Mouse (Mus musculus) CH12.LX (cell line): ENCODE measurements around the gene Rptor. TPM values are rescaled to one million over a fixed set of nuclear protein-coding genes. Genes with fewer than 3 reads are reported as not detected.

ENCODE experiments used
- DNase-seq: peaks from one replicate; pipeline ENCODE4 v3.0.0-alpha.2; 2013; ENCODE audit errors: extremely low read depth
- H3K27ac ChIP-seq: 2 replicates; pipeline ENCODE4 v1.5.1; 2012; ENCODE audit warnings: low read depth, mild to moderate bottlenecking, control low read depth, moderate library complexity; ENCODE audit not compliant: insufficient read depth
- H3K27me3 ChIP-seq: replicated peaks from 2 replicates; pipeline ENCODE3; 2012; ENCODE audit warnings: inconsistent platforms
- H3K36me3 ChIP-seq, 2 experiments: replicated peaks in 1 of 2; 2 replicates each; pipeline versions ENCODE3 to v1.6.1; 2012; ENCODE audit warnings: inconsistent platforms in 1 of 2, low read length in 1 of 2, mild to moderate bottlenecking in 1 of 2, mixed read lengths in 1 of 2, moderate library complexity in 1 of 2; ENCODE audit not compliant: control insufficient read depth in 1 of 2, insufficient read depth in 1 of 2
- H3K4me1 ChIP-seq, 2 experiments: 2 replicates each; pipeline ENCODE4 v1.6.1; 2012; ENCODE audit warnings: inconsistent platforms in 1 of 2, moderate library complexity in 1 of 2; ENCODE audit not compliant: insufficient read depth in 2 of 2, control insufficient read depth in 1 of 2
- H3K4me2 ChIP-seq: 2 replicates; pipeline ENCODE4 v1.6.1; 2012; ENCODE audit warnings: low read depth, mild to moderate bottlenecking, control low read depth; ENCODE audit not compliant: poor library complexity, insufficient read depth, severe bottlenecking
- H3K4me3 ChIP-seq, 3 experiments: fragments of 150-350 bp in 1 of 3; sonication (generic) in 1 of 3; replicated peaks in 1 of 3; 2 replicates each; pipeline versions ENCODE3 to v1.5.1; 2011 to 2012; ENCODE audit warnings: low read depth in 2 of 3, low read length in 2 of 3, mild to moderate bottlenecking in 2 of 3, moderate library complexity in 2 of 3, control low read depth in 1 of 3, improper control_type of control experiment in 1 of 3, inconsistent platforms in 1 of 3, mixed read lengths in 1 of 3; ENCODE audit not compliant: poor library complexity in 1 of 3
- H3K79me2 ChIP-seq: replicated peaks from 2 replicates; pipeline ENCODE4 v1.6.1; 2012; ENCODE audit warnings: mild to moderate bottlenecking, moderate library complexity; ENCODE audit not compliant: control insufficient read depth, poor library complexity, insufficient read depth, severe bottlenecking; ENCODE audit errors: extremely low read depth
- H3K9ac ChIP-seq: 2 replicates; pipeline ENCODE4 v1.6.1; 2012; ENCODE audit warnings: low read depth, mild to moderate bottlenecking, control low read depth, moderate library complexity; ENCODE audit not compliant: insufficient read depth
- H3K9me3 ChIP-seq: replicated peaks from 2 replicates; pipeline ENCODE3; 2012; ENCODE audit warnings: low read length, inconsistent platforms, mixed read lengths
- BHLHE40 ChIP-seq: IDR thresholded peaks from 2 replicates; pipeline ENCODE4 v1.6.1; 2011; ENCODE audit warnings: mild to moderate bottlenecking, low read depth, low read length, improper control_type of control experiment
- CHD1 ChIP-seq: IDR thresholded peaks from 2 replicates; pipeline ENCODE4 v1.6.1; 2012; ENCODE audit warnings: low read depth, low read length, improper control_type of control experiment, inconsistent platforms
- CHD2 ChIP-seq: IDR thresholded peaks from 2 replicates; pipeline ENCODE4 v1.6.1; 2011; ENCODE audit warnings: low read length, improper control_type of control experiment
- E2F4 ChIP-seq: IDR thresholded peaks from 2 replicates; pipeline ENCODE4 v1.6.1; 2011; ENCODE audit warnings: low read depth, low read length, improper control_type of control experiment; ENCODE audit not compliant: insufficient replicate concordance
- ETS1 ChIP-seq: conservative IDR thresholded peaks from 2 replicates; pipeline ENCODE4 v1.6.1; 2012; ENCODE audit warnings: low read depth, mild to moderate bottlenecking, inconsistent platforms, low read length, improper control_type of control experiment, moderate library complexity
- HCFC1 ChIP-seq: IDR thresholded peaks from 2 replicates; pipeline ENCODE4 v1.6.1; 2012; ENCODE audit warnings: low read depth, mild to moderate bottlenecking, inconsistent platforms, low read length, improper control_type of control experiment
- JUND ChIP-seq: conservative IDR thresholded peaks from 2 replicates; pipeline ENCODE4 v1.6.1; 2011; ENCODE audit warnings: low read depth, low read length, improper control_type of control experiment
- KAT2A ChIP-seq: IDR thresholded peaks from 2 replicates; pipeline ENCODE4 v1.6.1; 2012; ENCODE audit warnings: low read length, improper control_type of control experiment, inconsistent platforms; ENCODE audit not compliant: insufficient replicate concordance
- MAFK ChIP-seq: IDR thresholded peaks from 2 replicates; pipeline ENCODE4 v1.6.1; 2011; ENCODE audit warnings: low read length, improper control_type of control experiment; ENCODE audit not compliant: insufficient replicate concordance
- MAX ChIP-seq: IDR thresholded peaks from 2 replicates; pipeline ENCODE4 v1.6.1; 2011; ENCODE audit warnings: low read length, improper control_type of control experiment
- MAZ ChIP-seq: IDR thresholded peaks from 2 replicates; pipeline ENCODE4 v1.6.1; 2012; ENCODE audit warnings: low read depth, mild to moderate bottlenecking, inconsistent platforms, low read length, improper control_type of control experiment, moderate library complexity
- MXI1 ChIP-seq: IDR thresholded peaks from 2 replicates; pipeline ENCODE4 v1.6.1; 2011; ENCODE audit warnings: mild to moderate bottlenecking, low read depth, low read length, improper control_type of control experiment
- MYC ChIP-seq: IDR thresholded peaks from 2 replicates; pipeline ENCODE4 v1.6.1; 2011; ENCODE audit warnings: low read depth, mild to moderate bottlenecking, improper control_type of control experiment, low read length
- NELFE ChIP-seq: IDR thresholded peaks from 2 replicates; pipeline ENCODE4 v1.6.1; 2011; ENCODE audit warnings: low read depth, low read length, improper control_type of control experiment
- NRF1 ChIP-seq: IDR thresholded peaks from 2 replicates; pipeline ENCODE4 v1.6.1; 2014; ENCODE audit warnings: low read depth, mild to moderate bottlenecking, inconsistent platforms, low read length, improper control_type of control experiment, moderate library complexity
- PAX5 ChIP-seq: IDR thresholded peaks from 2 replicates; pipeline ENCODE4 v1.6.1; 2012; ENCODE audit warnings: low read length, inconsistent platforms, mixed read lengths
- POLR2A ChIP-seq: IDR thresholded peaks from 2 replicates; pipeline ENCODE4 v1.6.1; 2011; ENCODE audit warnings: low read depth, mild to moderate bottlenecking, improper control_type of control experiment, low read length
- POLR2AphosphoS2 ChIP-seq: IDR thresholded peaks from 2 replicates; pipeline ENCODE4 v1.6.1; 2011; ENCODE audit warnings: low read depth, low read length, improper control_type of control experiment
- SIN3A ChIP-seq: IDR thresholded peaks from 2 replicates; pipeline ENCODE4 v1.6.1; 2012; ENCODE audit warnings: low read length, improper control_type of control experiment, inconsistent platforms
- TBP ChIP-seq: conservative IDR thresholded peaks from 2 replicates; pipeline ENCODE4 v1.6.1; 2011; ENCODE audit warnings: low read depth, low read length, improper control_type of control experiment
- TCF12 ChIP-seq: IDR thresholded peaks from 2 replicates; pipeline ENCODE4 v1.6.1; 2014; ENCODE audit warnings: low read depth, mild to moderate bottlenecking, inconsistent platforms, low read length, improper control_type of control experiment
- UBTF ChIP-seq: IDR thresholded peaks from 2 replicates; pipeline ENCODE4 v1.6.1; 2012; ENCODE audit warnings: low read depth, mild to moderate bottlenecking, inconsistent platforms, low read length, improper control_type of control experiment, moderate library complexity
- ZKSCAN1 ChIP-seq: IDR thresholded peaks from 2 replicates; pipeline ENCODE4 v1.6.1; 2012; ENCODE audit warnings: low read depth, inconsistent platforms, low read length, improper control_type of control experiment, borderline replicate concordance
- ZMIZ1 ChIP-seq: IDR thresholded peaks from 2 replicates; pipeline ENCODE4 v1.6.1; 2012; ENCODE audit warnings: low read depth, mild to moderate bottlenecking, inconsistent platforms, low read length, improper control_type of control experiment
- dilution Hi-C: fragments of 300-500 bp; cut with MboI; formaldehyde crosslinking; loops from 2 replicates; pipeline ENCODE4 v1.14.3; 2020; ENCODE audit warnings: low sequenced_read_pairs; ENCODE audit not compliant: extremely low pct_unique_long_range_greater_than_20kb, extremely low pct_ligation_motif_present
- in situ Hi-C: fragments of 300-500 bp; cut with MboI; formaldehyde crosslinking; loops from 3 replicates; pipeline ENCODE4 v1.14.3; 2019; ENCODE audit warnings: low sequenced_read_pairs, low pct_ligation_motif_present, low pct_unique_long_range_greater_than_20kb, mixed read lengths
- polyA plus RNA-seq: library from polyadenylated mRNA; unstranded; fragments of >175 nt; gene quantifications from 2 replicates; pipeline ENCODE4 v1.2.1, GENCODE M21; 2012; ENCODE audit warnings: low read depth; ENCODE audit not compliant: insufficient read length
- total RNA-seq, 2 experiments: library from RNA; depleted of rRNA; stranded (reverse); fragments of 300-350 nt in 1 of 2; fragments of >200 nt in 1 of 2; gene quantifications; 2 replicates each; pipeline ENCODE4 v1.2.3; 2012 to 2014

Gene Rptor
- total and polyA plus RNA-seq, 3 experiments, result 10.3 to 33.1 (median 26.7) TPM

DNA sequence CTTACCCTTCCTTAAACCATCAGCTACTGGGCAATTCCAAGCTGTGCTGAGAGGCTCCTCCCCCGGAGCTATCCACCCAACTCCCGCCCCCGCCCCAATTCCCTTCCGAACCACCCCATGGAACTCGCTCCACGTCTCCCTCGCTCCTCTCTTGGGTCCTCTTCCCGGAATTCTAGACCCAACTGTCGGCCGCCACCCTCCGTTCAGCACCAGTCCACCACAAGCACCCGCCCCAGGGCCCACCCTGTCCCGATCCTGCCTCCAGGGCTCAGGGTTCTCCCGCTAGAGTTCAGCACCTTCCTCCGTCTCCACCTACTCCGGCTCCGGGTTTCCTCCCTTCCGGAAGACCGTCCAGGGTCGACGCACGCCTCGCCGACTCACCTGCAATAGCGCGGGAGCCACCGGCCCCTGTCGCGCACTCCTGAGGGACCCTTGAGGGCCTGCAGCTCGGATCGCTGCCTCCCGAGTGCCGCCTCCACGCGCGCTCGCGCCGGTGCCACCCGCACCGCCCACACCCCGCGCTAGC, 339.6 kb downstream of the Rptor start:
- Histone ChIP-seq H3K4me3 (peak overlapping the region; percentile 46 to 64 (median 50)), H3K36me3 (no peaks in the 10 kb centered on the region), H3K79me2 (no peaks in the 10 kb centered on the region), H3K9me3 (no peaks in the 10 kb centered on the region), H3K4me1 (peaks cover 5 to 41% of the 10 kb centered on the region in 2 experiments), H3K27me3 (peaks cover 49% of the 10 kb centered on the region), H3K27ac (no peak overlapping the region)
- in situ Hi-C loops, result no loop called here
- dilution Hi-C loops, result no loop called here
- DNase-seq, result no peak
- TF ChIP-seq ETS1 (no peak), CHD1 (no peak), E2F4 (no peak), HCFC1 (no peak), MYC (no peak), MAX (peak; percentile 83; the same call in 1 of the 2 replicates), JUND (no peak), BHLHE40 (0 out of 2 replicates have a peak, but pooled peaks have one; percentile 9), PAX5 (no peak), MAFK (no peak), NELFE (0 out of 2 replicates have a peak, but pooled peaks have one; percentile 4), UBTF (0 out of 2 replicates have a peak, but pooled peaks have one; percentile 10)
- TF ChIP-seq, all 38 proteins: peak for 4
- H3K9ac ChIP-seq, result peak overlapping the region; percentile 7; the same call in 1 of the 2 replicates
- peak overlapping the region; percentile 97 for H3K4me2 ChIP-seq

GRCm38 (mm10) chr11:119942727-119943427, 340.2 kb downstream of the Rptor start, which contains the start of gene Baiap2:
Gene Baiap2, plus strand, starts transcription at chr11:119942763.
- peaks cover 5 to 37% of the 10 kb centered on the region in 2 experiments for H3K4me1 ChIP-seq

More at GRCm38 (mm10) chr11:119942727-119943427, 340.2 kb downstream of the Rptor start, which contains the start of gene Baiap2:
- Histone ChIP-seq H3K27me3 (peaks cover 49% of the 10 kb centered on the region), H3K4me2 (peak within 1 kb of the TSS; percentile 97), H3K27ac (no peak within 1 kb of the TSS), H3K4me3 (peak within 1 kb of the TSS; percentile 46 to 64 (median 50)), H3K9me3 (no peaks in the 10 kb centered on the region), H3K79me2 (no peaks in the 10 kb centered on the region), H3K9ac (peak within 1 kb of the TSS; percentile 41)
- DNase-seq, result peak; percentile 99
- in situ Hi-C loops, result no loop called here
- TF ChIP-seq UBTF, result 0 out of 2 replicates have a peak, but pooled peaks have one; percentile 33
- TF ChIP-seq TCF12, result peak; percentile 73; the same call in 1 of the 2 replicates
- TF ChIP-seq MXI1, result peak; percentile 88; the same call in 1 of the 2 replicates
- peak; percentile 43; the same call in 1 of the 2 replicates for TF ChIP-seq NRF1
- no peak for TF ChIP-seq KAT2A
- peak; percentile 97 for TF ChIP-seq ZMIZ1
- peak; percentile 96 for TF ChIP-seq TBP
- TF ChIP-seq NELFE, result peak; percentile 98
- TF ChIP-seq POLR2AphosphoS2, result peak; percentile 90
- peak; percentile 55; the same call in 1 of the 2 replicates for TF ChIP-seq MAX
- peak; percentile 99 for TF ChIP-seq POLR2A
- TF ChIP-seq MAZ, result peak; percentile 94
- peak; percentile 57; the same call in 1 of the 2 replicates for TF ChIP-seq CHD2
- 0 out of 2 replicates have a peak, but pooled peaks have one; percentile 4 for TF ChIP-seq SIN3A
- TF ChIP-seq ZKSCAN1, result no peak
- no peak for TF ChIP-seq MAFK
- TF ChIP-seq, all 38 proteins: peak for 13
- H3K36me3 ChIP-seq, result no peaks in the 10 kb centered on the region
- dilution Hi-C loops, result no loop called here
